Mouse (Mus musculus) small intestine, adult 2 months (tissue): ENCODE measurements at regions not wholly inside any gene's neighbourhood (a gene's known extent, or its start where the extent isn't known, plus 50 kb on each side); places are given as distances from the start of the nearest gene placed in this dataset.

ENCODE experiments used
- H3K27ac ChIP-seq: fragments of 200-500 bp; 2 replicates; pipeline ENCODE4 v1.5.1; 2012; ENCODE audit warnings: low read depth, low read length, control low read depth, inconsistent platforms; ENCODE audit not compliant: insufficient read depth
- H3K27me3 ChIP-seq: fragments of 200-500 bp; 2 replicates; pipeline ENCODE4 v1.6.1; 2012; ENCODE audit warnings: mild to moderate bottlenecking, moderate library complexity, low read length, inconsistent platforms; ENCODE audit not compliant: control insufficient read depth, insufficient read depth
- H3K36me3 ChIP-seq: fragments of 200-500 bp; 2 replicates; pipeline ENCODE4 v1.6.1; 2012; ENCODE audit warnings: mild to moderate bottlenecking, low read length, control low read depth, inconsistent platforms; ENCODE audit not compliant: control insufficient read depth, insufficient read depth
- H3K4me1 ChIP-seq: fragments of 200-500 bp; 2 replicates; pipeline ENCODE4 v1.6.1; 2012; ENCODE audit warnings: low read length, inconsistent platforms, mixed read lengths; ENCODE audit not compliant: control insufficient read depth, insufficient read depth, insufficient read length
- H3K4me3 ChIP-seq: fragments of 200-500 bp; 2 replicates; pipeline ENCODE4 v1.5.1; 2012; ENCODE audit warnings: low read depth, mild to moderate bottlenecking, control low read depth, inconsistent platforms, low read length, moderate library complexity
- CTCF ChIP-seq: fragments of 200-500 bp; IDR thresholded peaks from 2 replicates; pipeline ENCODE4 v1.5.1; 2012; ENCODE audit warnings: low read depth, mild to moderate bottlenecking, control low read depth, inconsistent platforms, low read length, moderate library complexity, mixed read lengths; ENCODE audit not compliant: insufficient replicate concordance, insufficient read length; ENCODE audit errors: extremely low read depth
- POLR2A ChIP-seq: fragments of 200-500 bp; IDR thresholded peaks from 2 replicates; pipeline ENCODE4 v1.6.1; 2012; ENCODE audit warnings: low read depth, mild to moderate bottlenecking, control low read depth, inconsistent platforms, low read length, moderate library complexity
- WGBS: fragments of 180-500 bp; shearing (Covaris S2); methylation state at CpG from one replicate; pipeline ENCODE4 v1.1.7; 2018; 5-methylcytosine and 5-hydroxymethylcytosine counted together

- no peak overlapping the region for H3K27ac ChIP-seq
- TF ChIP-seq CTCF (peak; percentile 30; the same call in 1 of the 2 replicates), POLR2A (no peak)
- 24% methylated on average over 13 of the region's 13 CpGs for WGBS
- H3K4me1 ChIP-seq, result no peaks in the 10 kb centered on the region
- H3K27me3 ChIP-seq, result no peaks in the 10 kb centered on the region
- H3K36me3 ChIP-seq, result no peaks in the 10 kb centered on the region
- H3K4me3 ChIP-seq, result no peak overlapping the region
Observed at GRCm38 (mm10) chr14:79843135-79843550, 72.0 kb upstream of the Pcdh8 start.

- no peaks in the 10 kb centered on the region for H3K27me3 ChIP-seq
- no peak overlapping the region for H3K27ac ChIP-seq
- no peaks in the 10 kb centered on the region for H3K4me1 ChIP-seq
- H3K4me3 ChIP-seq, result no peak overlapping the region
- TF ChIP-seq POLR2A (no peak), CTCF (no peak)
- H3K36me3 ChIP-seq, result no peaks in the 10 kb centered on the region
- 70% methylated on average over 3 of the region's 3 CpGs for WGBS
Observed at GRCm38 (mm10) chr14:79842734-79843133, 71.6 kb upstream of the Pcdh8 start.

GRCm38 (mm10) chr14:79837101-79837500, 66.0 kb upstream of the Pcdh8 start:
- no peaks in the 10 kb centered on the region for H3K4me1 ChIP-seq
- WGBS, result 76% methylated on average over 5 of the region's 5 CpGs
- no peak overlapping the region for H3K4me3 ChIP-seq
- no peaks in the 10 kb centered on the region for H3K27me3 ChIP-seq
- no peak overlapping the region for H3K27ac ChIP-seq
- TF ChIP-seq CTCF (no peak), POLR2A (no peak)
- no peaks in the 10 kb centered on the region for H3K36me3 ChIP-seq

- Histone ChIP-seq H3K27ac (no peak overlapping the region), H3K4me1 (no peaks in the 10 kb centered on the region), H3K36me3 (no peaks in the 10 kb centered on the region), H3K27me3 (no peaks in the 10 kb centered on the region), H3K4me3 (no peak overlapping the region)
- WGBS, result 91% methylated on average over 6 of the region's 6 CpGs
- TF ChIP-seq CTCF (no peak), POLR2A (no peak)
Observed at GRCm38 (mm10) chr14:79836186-79836585, 65.1 kb upstream of the Pcdh8 start.

GRCm38 (mm10) chr14:79824670-79825446, 53.7 kb upstream of the Pcdh8 start:
- Histone ChIP-seq H3K27ac (no peak overlapping the region), H3K4me1 (no peaks in the 10 kb centered on the region), H3K27me3 (no peaks in the 10 kb centered on the region), H3K36me3 (no peaks in the 10 kb centered on the region), H3K4me3 (no peak overlapping the region)
- WGBS, result 88% methylated on average over 11 of the region's 11 CpGs
- no peak for TF ChIP-seq POLR2A
- TF ChIP-seq CTCF, result no peak

- TF ChIP-seq POLR2A, result no peak
- TF ChIP-seq CTCF, result no peak
- H3K27ac ChIP-seq, result no peak overlapping the region
- H3K27me3 ChIP-seq, result no peaks in the 10 kb centered on the region
- no peaks in the 10 kb centered on the region for H3K36me3 ChIP-seq
- no peaks in the 10 kb centered on the region for H3K4me1 ChIP-seq
- WGBS, result 76% methylated on average over 16 of the region's 16 CpGs
- H3K4me3 ChIP-seq, result no peak overlapping the region
Observed at GRCm38 (mm10) chr14:79822453-79823117, 51.5 kb upstream of the Pcdh8 start.

- 83% methylated on average over 5 of the region's 5 CpGs for WGBS
- H3K36me3 ChIP-seq, result no peaks in the 10 kb centered on the region
- H3K27ac ChIP-seq, result no peak overlapping the region
- TF ChIP-seq POLR2A (no peak), CTCF (no peak)
- H3K4me3 ChIP-seq, result no peak overlapping the region
- H3K4me1 ChIP-seq, result no peaks in the 10 kb centered on the region
- H3K27me3 ChIP-seq, result no peaks in the 10 kb centered on the region
Observed at GRCm38 (mm10) chr14:79822011-79822435, 50.9 kb upstream of the Pcdh8 start.
